Mouse (Mus musculus): ENCODE data around the gene Olfr1028. TPM values are rescaled to one million over a fixed set of nuclear protein-coding genes. Genes with fewer than 3 reads are reported as not detected.

Gene Olfr1028
- polyA plus RNA-seq, 1 experiment from 2014 or later, result not detected

DNA sequence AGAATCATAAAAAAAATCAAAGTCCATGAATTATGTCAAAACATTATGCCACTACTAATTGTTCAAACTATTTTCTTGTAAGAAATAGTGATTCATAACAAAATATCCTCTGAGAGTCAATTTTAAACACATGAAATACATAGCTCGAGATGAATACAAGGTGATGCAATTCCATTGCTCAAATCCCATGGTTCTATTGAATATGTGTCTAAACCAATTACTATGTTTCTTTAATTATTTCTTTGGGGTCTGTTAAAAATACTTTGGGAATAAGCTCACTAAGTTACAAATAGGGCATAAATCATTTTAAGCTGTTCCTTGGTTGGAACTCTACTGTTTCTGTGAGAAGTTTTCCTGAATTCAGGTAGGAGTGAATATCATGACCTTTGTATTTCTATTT, 28.7 kb downstream of the Olfr1028 start, which contains the start of gene Olfr1030:
Gene Olfr1030 (plus strand): TSS at position 301 of the 400 bp plus-strand sequence.
- no peak within 1 kb of the TSS for H3K9ac ChIP-seq (ENCODE audit: low read length)
- WGBS, result 66% methylated on average over 1 of the region's 1 CpGs
- ATAC-seq (ENCODE audit: low FRiP score, low TSS enrichment) (no peak), DNase-seq (ENCODE audit: low spot score) (no peak)
- H3K36me3 ChIP-seq (ENCODE audit: control insufficient read depth, insufficient read depth, low read length), result no peaks in the 10 kb centered on the region
- no peaks in the 10 kb centered on the region for H3K27me3 ChIP-seq (ENCODE audit: control insufficient read depth, insufficient read depth, low read length)
- no peak within 1 kb of the TSS for H3K4me3 ChIP-seq (ENCODE audit: low read depth, low read length)
- no peak for TF ChIP-seq EP300 (optimal IDR thresholded peaks at IDR 0.05)
- no peak within 1 kb of the TSS for H3K27ac ChIP-seq (replicated peaks)
- no peaks in the 10 kb centered on the region for H3K9me3 ChIP-seq (ENCODE audit: control insufficient read depth, low read length)
- no peaks in the 10 kb centered on the region for H3K4me1 ChIP-seq (replicated peaks; ENCODE audit: control insufficient read depth, insufficient read depth)
- H3K4me2 ChIP-seq (replicated peaks; ENCODE audit: low read depth), result no peak within 1 kb of the TSS

DNA sequence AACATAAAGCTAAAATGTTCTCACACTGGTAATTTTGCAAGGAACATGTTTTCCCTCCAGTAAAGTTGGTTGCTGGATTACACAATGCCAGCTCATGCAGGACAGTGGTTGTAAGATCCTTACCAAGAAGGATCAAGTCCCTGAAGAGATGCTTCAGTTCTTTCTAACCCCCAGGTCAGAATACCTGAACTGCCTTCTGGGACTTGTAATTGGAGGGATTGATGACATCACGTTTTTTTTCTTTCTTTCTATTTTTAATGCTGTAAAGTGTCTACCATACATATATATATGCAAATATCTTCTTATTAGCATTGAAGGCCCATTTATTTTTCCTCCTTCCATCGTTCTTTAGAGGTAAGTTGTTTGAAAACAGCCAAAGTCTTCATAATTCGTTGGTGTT, 39.8 kb downstream of the Olfr1028 start, which contains the start of gene Olfr1031:
Gene Olfr1031 (plus strand): TSS at position 301 of the 400 bp plus-strand sequence.
- TF ChIP-seq CTCF (IDR thresholded peaks at IDR 0.05; ENCODE audit: low read depth), result no peak
- no peak for TF ChIP-seq EP300 (optimal IDR thresholded peaks at IDR 0.05)
- H3K4me1 ChIP-seq (replicated peaks; ENCODE audit: control insufficient read depth, insufficient read depth), result no peaks in the 10 kb centered on the region
- H3K36me3 ChIP-seq (ENCODE audit: control insufficient read depth, insufficient read depth, low read length), result no peaks in the 10 kb centered on the region
- H3K27me3 ChIP-seq (ENCODE audit: control insufficient read depth, insufficient read depth, low read length), result no peaks in the 10 kb centered on the region
- DNase-seq (ENCODE audit: low spot score) (no peak), ATAC-seq (ENCODE audit: low FRiP score, low TSS enrichment) (no peak)
- WGBS, result 58% methylated on average over 3 of the region's 3 CpGs
- H3K27ac ChIP-seq (replicated peaks), result no peak within 1 kb of the TSS
- H3K9me3 ChIP-seq (ENCODE audit: control insufficient read depth, low read length), result no peaks in the 10 kb centered on the region
- no peak within 1 kb of the TSS for H3K9ac ChIP-seq (ENCODE audit: low read length)
- no peak within 1 kb of the TSS for H3K4me3 ChIP-seq (ENCODE audit: low read depth, low read length)
- no peak within 1 kb of the TSS for H3K4me2 ChIP-seq (replicated peaks; ENCODE audit: low read depth)

Other genes starting within 250 kb of the Olfr1028 start
- gene Olfr1009, start 235.0 kb upstream of the Olfr1028 start, polyA plus RNA-seq (2015; fragmentation: Nextera tagmentation; extraction: Ambion mirVana), result not detected in 2 replicates
- gene Olfr1012, start 187.7 kb upstream of the Olfr1028 start, polyA plus RNA-seq (2015; fragmentation: Nextera tagmentation; extraction: Ambion mirVana), result not detected in 2 replicates
- not detected in 2 replicates for gene Olfr1013, start 183.3 kb upstream of the Olfr1028 start, polyA plus RNA-seq (2015; fragmentation: Nextera tagmentation; extraction: Ambion mirVana)
- gene Olfr1014, start 177.7 kb upstream of the Olfr1028 start, polyA plus RNA-seq (2015; fragmentation: Nextera tagmentation; extraction: Ambion mirVana), result not detected in 2 replicates
- gene Olfr1015, start 168.4 kb upstream of the Olfr1028 start, polyA plus RNA-seq (2015; fragmentation: Nextera tagmentation; extraction: Ambion mirVana), result not detected in 2 replicates
- not detected in 2 replicates for gene Olfr1016, start 147.9 kb upstream of the Olfr1028 start, polyA plus RNA-seq (2015; fragmentation: Nextera tagmentation; extraction: Ambion mirVana)
- gene Olfr1018, start 132.0 kb upstream of the Olfr1028 start, polyA plus RNA-seq (2015; fragmentation: Nextera tagmentation; extraction: Ambion mirVana), result not detected in 2 replicates
- gene Olfr1019, start 105.0 kb upstream of the Olfr1028 start, polyA plus RNA-seq (2015; fragmentation: Nextera tagmentation; extraction: Ambion mirVana), result not detected in 2 replicates
- gene Olfr1020, start 103.4 kb upstream of the Olfr1028 start, polyA plus RNA-seq (2015; fragmentation: Nextera tagmentation; extraction: Ambion mirVana), result not detected in 2 replicates
- gene Olfr1022, start 81.8 kb upstream of the Olfr1028 start, polyA plus RNA-seq (2015; fragmentation: Nextera tagmentation; extraction: Ambion mirVana), result not detected in 2 replicates
- not detected in 2 replicates for gene Olfr1023, start 64.8 kb upstream of the Olfr1028 start, polyA plus RNA-seq (2015; fragmentation: Nextera tagmentation; extraction: Ambion mirVana)
- gene Olfr1024, start 45.4 kb upstream of the Olfr1028 start, polyA plus RNA-seq (2015; fragmentation: Nextera tagmentation; extraction: Ambion mirVana), result not detected in 2 replicates
- not detected in 2 replicates for gene Olfr1025-ps1, start 35.2 kb upstream of the Olfr1028 start, polyA plus RNA-seq (2015; fragmentation: Nextera tagmentation; extraction: Ambion mirVana)
- gene Olfr1026, start 28.9 kb upstream of the Olfr1028 start, polyA plus RNA-seq (2015; fragmentation: Nextera tagmentation; extraction: Ambion mirVana), result not detected in 2 replicates
- gene Olfr1029, start 23.5 kb downstream of the Olfr1028 start, polyA plus RNA-seq (2015; fragmentation: Nextera tagmentation; extraction: Ambion mirVana), result not detected in 2 replicates
- gene Olfr1030, start 28.8 kb downstream of the Olfr1028 start, polyA plus RNA-seq (2015; fragmentation: Nextera tagmentation; extraction: Ambion mirVana), result not detected in 2 replicates
- not detected in 2 replicates for gene Olfr1031, start 39.9 kb downstream of the Olfr1028 start, polyA plus RNA-seq (2015; fragmentation: Nextera tagmentation; extraction: Ambion mirVana)
- gene Olfr1032, start 55.1 kb downstream of the Olfr1028 start, polyA plus RNA-seq (2015; fragmentation: Nextera tagmentation; extraction: Ambion mirVana), result not detected in 2 replicates
- gene Olfr1033, start 70.2 kb downstream of the Olfr1028 start, polyA plus RNA-seq (2015; fragmentation: Nextera tagmentation; extraction: Ambion mirVana), result 1.9 and 2.5 TPM in 2 replicates
- gene Olfr1034, start 95.4 kb downstream of the Olfr1028 start, polyA plus RNA-seq (2015; fragmentation: Nextera tagmentation; extraction: Ambion mirVana), result 0.01 and 0.02 TPM in 2 replicates
- gene Olfr1036, start 123.6 kb downstream of the Olfr1028 start, polyA plus RNA-seq (2015; fragmentation: Nextera tagmentation; extraction: Ambion mirVana), result not detected in 2 replicates
- gene Olfr1037, start 136.9 kb downstream of the Olfr1028 start, polyA plus RNA-seq (2015; fragmentation: Nextera tagmentation; extraction: Ambion mirVana), result not detected in 2 replicates
- gene Olfr1039, start 185.5 kb downstream of the Olfr1028 start, polyA plus RNA-seq (2015; fragmentation: Nextera tagmentation; extraction: Ambion mirVana), result not detected in 2 replicates
- gene Olfr1040, start 196.3 kb downstream of the Olfr1028 start, polyA plus RNA-seq (2015; fragmentation: Nextera tagmentation; extraction: Ambion mirVana), result not detected in 2 replicates
- gene Olfr1042, start 211.4 kb downstream of the Olfr1028 start, polyA plus RNA-seq (2015; fragmentation: Nextera tagmentation; extraction: Ambion mirVana), result 0.01 TPM in 1 of 2 replicates, not detected in the other
- gene Olfr1043, start 217.1 kb downstream of the Olfr1028 start, polyA plus RNA-seq (2015; fragmentation: Nextera tagmentation; extraction: Ambion mirVana), result not detected in 2 replicates
- not detected in 2 replicates for gene Olfr1044, start 227.4 kb downstream of the Olfr1028 start, polyA plus RNA-seq (2015; fragmentation: Nextera tagmentation; extraction: Ambion mirVana)
- 0.05 TPM in 1 of 2 replicates, not detected in the other for gene Olfr52, start 235.2 kb downstream of the Olfr1028 start, polyA plus RNA-seq (2015; fragmentation: Nextera tagmentation; extraction: Ambion mirVana)